Mouse (Mus musculus): ENCODE measurements around the gene Ctnnal1.

- TF ChIP-seq POLR2A (IDR thresholded peaks at IDR 0.05; ENCODE audit: low read depth, low read length): no peak
- TF ChIP-seq CTCF (conservative IDR thresholded peaks at IDR 0.05; ENCODE audit: insufficient read depth, insufficient read length, low read depth, low read length): no peak
Observed at GRCm38 (mm10) chr4:56837661-56838060, 27.3 kb downstream of the Ctnnal1 start.
